In genomic region chr15:100022923-100023322, GRCm38 (mm10) we compare ENCODE assay signal across 10 mouse cellular contexts. TPM values are rescaled to one million over a fixed set of nuclear protein-coding genes. Genes with fewer than 3 reads are reported as not detected.
DNase-seq lines count a peak whose midpoint lies in the region; ATAC-seq and TF ChIP-seq lines count a peak whose summit lies in the region.
"Had no signal": no experiment of that assay in that cellular context is flagged by ENCODE, and none has a peak within 500 bp of the region (broad histone marks: within the 10 kb centered on the region; RNA-seq: fewer than 3 reads in every experiment).

No protein-coding gene starts in this region.

- TF ChIP-seq CTCF in layer of hippocampus, adult 2 months (conservative IDR thresholded peaks at IDR 0.05): peak; percentile 89

- H3K4me1 ChIP-seq in intestine, embryonic 14.5 days (replicated peaks; ENCODE audit: control insufficient read depth, insufficient read depth, low read length): no peaks in the 10 kb centered on the region
- H3K4me1 ChIP-seq in intestine, embryonic 16.5 days (ENCODE audit: control insufficient read depth, insufficient read depth, low read length): no peaks in the 10 kb centered on the region; the same call in 1 of the 2 replicates
- H3K4me1 ChIP-seq in neural tube, embryonic 11.5 days (ENCODE audit: control insufficient read depth, insufficient read depth, low read length): no peaks in the 10 kb centered on the region
- no peaks in the 10 kb centered on the region for H3K4me1 ChIP-seq in forebrain, embryonic 10.5 days
- H3K4me1 ChIP-seq: limb, embryonic 12.5 days had no signal

- H3K4me2 ChIP-seq in intestine, embryonic 14.5 days (ENCODE audit: low read length): no peak overlapping the region
- H3K4me2 ChIP-seq in intestine, embryonic 16.5 days (ENCODE audit: low read depth, low read length): no peak overlapping the region
- H3K4me2 ChIP-seq in neural tube, embryonic 11.5 days (ENCODE audit: low read depth): no peak overlapping the region
- H3K4me2 ChIP-seq: embryonic facial prominence, embryonic 13.5 days; limb, embryonic 12.5 days had no signal

- no peak overlapping the region for H3K27ac ChIP-seq in intestine, embryonic 14.5 days (ENCODE audit: low read depth)
- no peak overlapping the region for H3K27ac ChIP-seq in intestine, embryonic 16.5 days (ENCODE audit: low read length)
- no peak overlapping the region for H3K27ac ChIP-seq in layer of hippocampus, adult 2 months
- no peak overlapping the region for H3K27ac ChIP-seq in neural tube, embryonic 11.5 days (ENCODE audit: low read depth, low read length)
- no peak overlapping the region for H3K27ac ChIP-seq in forebrain, embryonic 10.5 days
- H3K27ac ChIP-seq: embryonic facial prominence, embryonic 13.5 days; limb, embryonic 12.5 days had no signal

- H3K9me3 ChIP-seq in intestine, embryonic 14.5 days (ENCODE audit: control insufficient read depth, low read length): peaks cover 3% of the 10 kb centered on the region; the same call in 1 of the 2 replicates
- H3K9me3 ChIP-seq in intestine, embryonic 16.5 days (ENCODE audit: control insufficient read depth, low read length): no peaks in the 10 kb centered on the region
- H3K9me3 ChIP-seq in neural tube, embryonic 11.5 days (ENCODE audit: control insufficient read depth, low read length): no peaks in the 10 kb centered on the region
- H3K9me3 ChIP-seq in forebrain, embryonic 10.5 days: no peaks in the 10 kb centered on the region; the same call in 1 of the 2 replicates
- H3K9me3 ChIP-seq: limb, embryonic 12.5 days had no signal

- no peaks in the 10 kb centered on the region for H3K36me3 ChIP-seq in intestine, embryonic 14.5 days (ENCODE audit: control insufficient read depth, insufficient read depth, low read length)
- H3K36me3 ChIP-seq in intestine, embryonic 16.5 days (ENCODE audit: control insufficient read depth, insufficient read depth, low read length): no peaks in the 10 kb centered on the region
- no peaks in the 10 kb centered on the region for H3K36me3 ChIP-seq in neural tube, embryonic 11.5 days (ENCODE audit: control insufficient read depth, insufficient read depth, low read length)
- peaks cover 9% of the 10 kb centered on the region for H3K36me3 ChIP-seq in forebrain, embryonic 10.5 days (replicated peaks)
- H3K36me3 ChIP-seq: limb, embryonic 12.5 days had no signal

- no peaks in the 10 kb centered on the region for H3K27me3 ChIP-seq in intestine, embryonic 14.5 days (replicated peaks; ENCODE audit: control insufficient read depth, insufficient read depth, low read length)
- H3K27me3 ChIP-seq in intestine, embryonic 16.5 days (replicated peaks; ENCODE audit: control insufficient read depth, insufficient read depth, low read length): no peaks in the 10 kb centered on the region
- no peaks in the 10 kb centered on the region for H3K27me3 ChIP-seq in neural tube, embryonic 11.5 days (ENCODE audit: control insufficient read depth, insufficient read depth, low read length)
- H3K27me3 ChIP-seq in forebrain, embryonic 10.5 days (ENCODE audit: poor library complexity, severe bottlenecking): no peaks in the 10 kb centered on the region
- H3K27me3 ChIP-seq: embryonic facial prominence, embryonic 13.5 days; limb, embryonic 12.5 days had no signal

- WGBS in intestine, embryonic 14.5 days: 21% methylated on average over 5 of the region's 5 CpGs
- WGBS in intestine, embryonic 16.5 days: 22% methylated on average over 5 of the region's 5 CpGs
- 31% methylated on average over 5 of the region's 5 CpGs for WGBS in neural tube, embryonic 11.5 days
- WGBS in forebrain, embryonic 10.5 days: 30% methylated on average over 5 of the region's 5 CpGs

- peak; percentile 69 for DNase-seq in intestine, embryonic 14.5 days (ENCODE audit: low spot score)
- peak; percentile 62 to 67 for DNase-seq in B cell, adult 2 months
- DNase-seq in NIH3T3 (ENCODE audit: low read depth): peak; percentile 87
- peak; percentile 71 for DNase-seq in embryo, embryonic 11 days
- DNase-seq in layer of hippocampus, adult 2 months (ENCODE audit: low spot score in 2 of 2): peak; percentile 28 to 51
- DNase-seq in neural tube, embryonic 11.5 days (ENCODE audit: low spot score): peak; percentile 47
- no peak for DNase-seq in forebrain, embryonic 10.5 days (ENCODE audit: extremely low spot score, low spot score)

- no peak for ATAC-seq in intestine, embryonic 14.5 days (replicated peaks; ENCODE audit: low FRiP score, low TSS enrichment, low read depth)
- ATAC-seq in intestine, embryonic 16.5 days: no peak
- ATAC-seq in neural tube, embryonic 11.5 days (ENCODE audit: insufficient read depth, low FRiP score, low TSS enrichment): no peak

- no peak overlapping the region for H3K4me3 ChIP-seq in intestine, embryonic 14.5 days (ENCODE audit: low read depth, low read length)
- no peak overlapping the region for H3K4me3 ChIP-seq in intestine, embryonic 16.5 days (ENCODE audit: low read length)
- no peak overlapping the region for H3K4me3 ChIP-seq in layer of hippocampus, adult 2 months
- H3K4me3 ChIP-seq in neural tube, embryonic 11.5 days (ENCODE audit: low read depth, low read length): no peak overlapping the region
- no peak overlapping the region for H3K4me3 ChIP-seq in forebrain, embryonic 10.5 days
- H3K4me3 ChIP-seq: embryonic facial prominence, embryonic 13.5 days; limb, embryonic 12.5 days had no signal

- no peak overlapping the region for H3K9ac ChIP-seq in intestine, embryonic 14.5 days (ENCODE audit: low read length)
- H3K9ac ChIP-seq in intestine, embryonic 16.5 days (ENCODE audit: low read depth, low read length): no peak overlapping the region
- H3K9ac ChIP-seq in neural tube, embryonic 11.5 days (ENCODE audit: low read length): no peak overlapping the region
- H3K9ac ChIP-seq: embryonic facial prominence, embryonic 13.5 days; limb, embryonic 12.5 days had no signal

RNA-seq across cellular contexts. Expression of gene Dip2b, which starts 15.5 kb away (rescaled TPM):
- polyA plus RNA-seq in intestine, embryonic 14.5 days (2014; fragmentation: Nextera tagmentation; extraction: Ambion mirVana): 15.2 and 15.5 TPM in 2 replicates
- 5.6 and 6.3 TPM in 2 replicates for polyA plus RNA-seq in intestine, embryonic 16.5 days (2015; fragmentation: Nextera tagmentation; extraction: Ambion mirVana)
- 10 to 100 TPM; 47.7 to 51.3 TPM for total RNA-seq in layer of hippocampus, adult 2 months (2021)
- 27.9 and 28.4 TPM in 2 replicates for polyA plus RNA-seq in neural tube, embryonic 11.5 days (2014; fragmentation: Nextera tagmentation; extraction: Ambion mirVana)
- polyA plus RNA-seq in forebrain, embryonic 10.5 days (2016; fragmentation: Nextera tagmentation; extraction: Ambion mirVana): 15.2 and 17.4 TPM in 2 replicates

RNA-seq across cellular contexts. Expression of gene Larp4, which starts 53.1 kb away (rescaled TPM):
- 47.3 and 49.0 TPM in 2 replicates for polyA plus RNA-seq in intestine, embryonic 14.5 days (2014; fragmentation: Nextera tagmentation; extraction: Ambion mirVana)
- 42.8 and 43.8 TPM in 2 replicates for polyA plus RNA-seq in intestine, embryonic 16.5 days (2015; fragmentation: Nextera tagmentation; extraction: Ambion mirVana)
- 10 to 100 TPM; 42.5 to 50.1 TPM for total RNA-seq in layer of hippocampus, adult 2 months (2021)
- polyA plus RNA-seq in neural tube, embryonic 11.5 days (2014; fragmentation: Nextera tagmentation; extraction: Ambion mirVana): 34.7 and 36.7 TPM in 2 replicates
- 40.9 and 44.3 TPM in 2 replicates for polyA plus RNA-seq in forebrain, embryonic 10.5 days (2016; fragmentation: Nextera tagmentation; extraction: Ambion mirVana)

RNA-seq across cellular contexts. Expression of gene Fam186a, which starts 56.1 kb away (rescaled TPM):
- polyA plus RNA-seq in intestine, embryonic 14.5 days (2014; fragmentation: Nextera tagmentation; extraction: Ambion mirVana): 0.01 TPM in 1 of 2 replicates, not detected in the other
- polyA plus RNA-seq in intestine, embryonic 16.5 days (2015; fragmentation: Nextera tagmentation; extraction: Ambion mirVana): not detected in 2 replicates
- total RNA-seq in layer of hippocampus, adult 2 months (2021): under 1 TPM in 1 of 2 experiments, not detected in 1; 0.08 TPM
- not detected in 2 replicates for polyA plus RNA-seq in neural tube, embryonic 11.5 days (2014; fragmentation: Nextera tagmentation; extraction: Ambion mirVana)
- 0.01 TPM in 1 of 2 replicates, not detected in the other for polyA plus RNA-seq in forebrain, embryonic 10.5 days (2016; fragmentation: Nextera tagmentation; extraction: Ambion mirVana)
- polyA plus RNA-seq: limb, embryonic 12.5 days had no signal
